Mouse (Mus musculus) lung, embryonic 14.5 days (tissue): Measurements from ENCODE around the gene Morc2b. TPM values are rescaled to one million over a fixed set of nuclear protein-coding genes. Genes with fewer than 3 reads are reported as not detected.
"Not testable (repeated sequence)": the region's sequence is repeated elsewhere in the genome, so short reads cannot be mapped to it uniquely, and the experiment has no call there.

ENCODE experiments used
- ATAC-seq: fragments of 200-750 bp; cut with Nextera tagmentation; 2 replicates; pipeline ENCODE4 v1.8.0; 2017; ENCODE audit warnings: mild to moderate bottlenecking, moderate TSS enrichment, moderate library complexity; ENCODE audit not compliant: insufficient read depth
- DNase-seq: peaks from one replicate; pipeline ENCODE4 v3.0.0-alpha.2; 2015
- H3K27ac ChIP-seq: fragments of 300-500 bp; sonication (generic); 2 replicates; pipeline ENCODE4 v1.5.1; 2014; ENCODE audit warnings: low read depth, mild to moderate bottlenecking, moderate library complexity
- H3K27me3 ChIP-seq: fragments of 300-500 bp; sonication (generic); 2 replicates; pipeline ENCODE4 v1.6.1; 2014; ENCODE audit warnings: low read length, control low read depth; ENCODE audit not compliant: insufficient read depth
- H3K36me3 ChIP-seq: fragments of 300-500 bp; sonication (generic); 2 replicates; pipeline ENCODE4 v1.6.1; 2014; ENCODE audit warnings: control low read depth; ENCODE audit not compliant: insufficient read depth
- H3K4me1 ChIP-seq: fragments of 300-500 bp; sonication (generic); 2 replicates; pipeline ENCODE4 v1.6.1; 2014; ENCODE audit warnings: antibody characterized with exemption, control low read depth; ENCODE audit not compliant: insufficient read depth
- H3K4me2 ChIP-seq: fragments of 300-500 bp; sonication (generic); 2 replicates; pipeline ENCODE4 v1.6.1; 2014; ENCODE audit warnings: mild to moderate bottlenecking
- H3K4me3 ChIP-seq: fragments of 300-500 bp; sonication (generic); 2 replicates; pipeline ENCODE4 v1.5.1; 2014; ENCODE audit warnings: low read depth, low read length
- H3K9ac ChIP-seq: fragments of 300-500 bp; sonication (generic); 2 replicates; pipeline ENCODE4 v1.6.1; 2014
- H3K9me3 ChIP-seq: fragments of 300-500 bp; sonication (generic); 2 replicates; pipeline ENCODE4 v1.6.1; 2016; ENCODE audit warnings: low read depth, low read length, control low read depth
- CTCF ChIP-seq: IDR thresholded peaks from 2 replicates; pipeline ENCODE4 v1.5.1; 2016; ENCODE audit warnings: antibody characterized with exemption, low read depth
- WGBS: fragments of 180-500 bp; shearing (Covaris S2); extraction: QIAGEN DNeasy Blood & Tissue Kit; methylation state at CpG from one replicate; pipeline ENCODE4 v1.1.7; 2014; 5-methylcytosine and 5-hydroxymethylcytosine counted together
- polyA plus RNA-seq: library from polyadenylated mRNA; unstranded; fragments of >200 nt; fragmentation: Nextera tagmentation; extraction: Ambion mirVana; gene quantifications from 2 replicates; pipeline ENCODE4 v1.2.1, GENCODE M21; 2014

Morc2b gene
- polyA plus RNA-seq, result not detected in 2 replicates

GRCm38 (mm10) chr17:33139261-33139820 is at the start of gene Morc2b:
Gene Morc2b, minus strand, starts transcription at chr17:33139683.
- Histone ChIP-seq H3K27me3 (no peaks in the 10 kb centered on the region), H3K4me2 (no peak within 1 kb of the TSS), H3K4me1 (no peaks in the 10 kb centered on the region), H3K27ac (no peak within 1 kb of the TSS), H3K36me3 (no peaks in the 10 kb centered on the region), H3K9ac (no peak within 1 kb of the TSS), H3K9me3 (no peaks in the 10 kb centered on the region), H3K4me3 (no peak within 1 kb of the TSS)
- ATAC-seq (no peak), DNase-seq (no peak)
- TF ChIP-seq CTCF, result no peak
- 71% methylated on average over 18 of the region's 18 CpGs for WGBS

DNA sequence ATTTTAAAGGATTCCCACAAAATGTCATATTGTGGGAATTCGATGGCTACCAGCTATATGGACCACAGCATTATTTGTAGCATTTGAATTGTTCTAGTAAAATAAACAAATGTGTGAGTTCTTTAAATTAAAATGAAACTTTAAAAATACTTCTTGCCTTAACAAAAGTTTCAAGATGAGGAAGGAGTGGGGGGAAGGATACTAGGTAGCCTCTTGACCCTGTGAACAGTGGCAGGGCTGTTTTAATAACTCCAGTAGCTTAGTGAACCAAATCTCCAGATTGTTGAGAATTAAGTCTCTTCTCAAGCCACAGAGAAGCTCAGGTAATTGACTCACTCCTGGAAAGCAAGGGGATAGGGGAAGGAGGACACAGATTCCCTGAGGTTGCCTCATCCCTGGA is 28.7 kb upstream of the Morc2b start, which contains the start of gene Olfr55:
Gene Olfr55 (plus strand): TSS at position 301 of the 400 bp plus-strand sequence.
- not testable (repeated sequence) for H3K36me3 ChIP-seq, DNase-seq, ATAC-seq, H3K9me3 ChIP-seq, H3K4me1 ChIP-seq, H3K4me3 ChIP-seq, H3K4me2 ChIP-seq, H3K9ac ChIP-seq, H3K27me3 ChIP-seq, H3K27ac ChIP-seq
- WGBS, result 73% methylated on average over 1 of the region's 1 CpGs

GRCm38 (mm10) chr17:33126257-33126656 is 13.2 kb downstream of the Morc2b start:
- DNase-seq (no peak), ATAC-seq (no peak)
- Histone ChIP-seq H3K4me1 (no peaks in the 10 kb centered on the region), H3K4me3 (no peak overlapping the region), H3K27me3 (no peaks in the 10 kb centered on the region), H3K36me3 (no peaks in the 10 kb centered on the region), H3K4me2 (no peak overlapping the region), H3K9me3 (no peaks in the 10 kb centered on the region), H3K27ac (no peak overlapping the region), H3K9ac (no peak overlapping the region)
- 50% methylated on average over 2 of the region's 2 CpGs for WGBS
- no peak for TF ChIP-seq CTCF

GRCm38 (mm10) chr17:33124546-33124945 is 14.9 kb downstream of the Morc2b start:
- ATAC-seq (no peak), DNase-seq (no peak)
- no peaks in the 10 kb centered on the region for H3K36me3 ChIP-seq
- no peak overlapping the region for H3K9ac ChIP-seq
- H3K4me1 ChIP-seq, result no peaks in the 10 kb centered on the region
- no peak overlapping the region for H3K4me2 ChIP-seq
- no peaks in the 10 kb centered on the region for H3K27me3 ChIP-seq
- H3K27ac ChIP-seq, result no peak overlapping the region
- no peaks in the 10 kb centered on the region for H3K9me3 ChIP-seq
- no peak for TF ChIP-seq CTCF
- no peak overlapping the region for H3K4me3 ChIP-seq

DNA sequence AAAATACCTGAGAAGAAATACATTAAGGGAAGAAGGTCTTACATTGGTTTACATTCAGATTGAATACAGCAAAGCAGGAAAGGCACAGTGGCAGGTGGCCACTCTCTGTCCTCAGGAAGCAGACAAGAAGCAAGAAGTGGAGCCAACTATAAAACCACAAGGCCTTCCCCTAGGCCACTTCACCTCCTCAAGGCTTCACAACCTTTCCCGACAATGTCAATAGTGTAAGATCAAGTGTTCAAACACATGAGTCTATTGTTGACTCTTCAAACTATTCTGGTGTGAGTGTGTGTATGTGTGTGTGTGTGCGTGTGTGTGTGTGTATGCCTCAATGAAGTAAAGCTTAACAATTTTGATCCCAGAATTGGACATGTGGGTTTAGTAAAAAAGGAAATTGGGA is 42.1 kb downstream of the Morc2b start:
- 76% methylated on average over 2 of the region's 2 CpGs for WGBS

GRCm38 (mm10) chr17:33092391-33093193 is 46.9 kb downstream of the Morc2b start:
- Histone ChIP-seq H3K27me3 (no peaks in the 10 kb centered on the region), H3K27ac (peak overlapping the region; percentile 94), H3K36me3 (no peaks in the 10 kb centered on the region), H3K4me3 (peak overlapping the region; percentile 57), H3K9me3 (no peaks in the 10 kb centered on the region), H3K9ac (peak overlapping the region; percentile 68), H3K4me2 (peak overlapping the region; percentile 65), H3K4me1 (peaks cover 5% of the 10 kb centered on the region)
- DNase-seq (peak; percentile 88), ATAC-seq (peak; percentile 69)
- 2% methylated on average over 31 of the region's 31 CpGs for WGBS
- TF ChIP-seq CTCF, result no peak

More for the DNA sequence above, 42.1 kb downstream of the Morc2b start:
- DNase-seq (no peak), ATAC-seq (no peak)
- Histone ChIP-seq H3K27ac (no peak overlapping the region), H3K36me3 (no peaks in the 10 kb centered on the region), H3K4me3 (no peak overlapping the region), H3K27me3 (no peaks in the 10 kb centered on the region), H3K9ac (no peak overlapping the region), H3K9me3 (no peaks in the 10 kb centered on the region), H3K4me2 (no peak overlapping the region), H3K4me1 (peaks cover 5% of the 10 kb centered on the region)
- TF ChIP-seq CTCF, result no peak

GRCm38 (mm10) chr17:33091630-33092029 is 47.9 kb downstream of the Morc2b start:
- WGBS, result 43% methylated on average over 1 of the region's 1 CpGs
- Histone ChIP-seq H3K27ac (no peak overlapping the region), H3K4me3 (no peak overlapping the region; the same call in 1 of the 2 replicates), H3K4me2 (peak overlapping the region; percentile 65), H3K36me3 (no peaks in the 10 kb centered on the region), H3K9ac (no peak overlapping the region), H3K27me3 (no peaks in the 10 kb centered on the region), H3K4me1 (peaks cover 5% of the 10 kb centered on the region), H3K9me3 (no peaks in the 10 kb centered on the region)
- peak; percentile 57 for ATAC-seq
- TF ChIP-seq CTCF, result no peak
- peak; percentile 89 for DNase-seq
